Mouse (Mus musculus) left cerebral cortex, adult 18-20 months (tissue): ENCODE measurements around the gene Batf3. TPM values are rescaled to one million over a fixed set of nuclear protein-coding genes. Genes with fewer than 3 reads are reported as not detected.

Experiments
- DNase-seq, 2 experiments: peaks; one replicate each; pipeline ENCODE4 v3.0.0; 2021 to 2022; ENCODE audit warnings: low spot score in 2 of 2, mixed read lengths in 1 of 2
- total RNA-seq, 2 experiments: library from RNA; stranded (reverse); gene quantifications; 2 replicates each; pipeline ENCODE4 v1.2.3; 2021

Gene Batf3
- total RNA-seq, 2 experiments from 2014 or later, result 3.0 TPM

DNA sequence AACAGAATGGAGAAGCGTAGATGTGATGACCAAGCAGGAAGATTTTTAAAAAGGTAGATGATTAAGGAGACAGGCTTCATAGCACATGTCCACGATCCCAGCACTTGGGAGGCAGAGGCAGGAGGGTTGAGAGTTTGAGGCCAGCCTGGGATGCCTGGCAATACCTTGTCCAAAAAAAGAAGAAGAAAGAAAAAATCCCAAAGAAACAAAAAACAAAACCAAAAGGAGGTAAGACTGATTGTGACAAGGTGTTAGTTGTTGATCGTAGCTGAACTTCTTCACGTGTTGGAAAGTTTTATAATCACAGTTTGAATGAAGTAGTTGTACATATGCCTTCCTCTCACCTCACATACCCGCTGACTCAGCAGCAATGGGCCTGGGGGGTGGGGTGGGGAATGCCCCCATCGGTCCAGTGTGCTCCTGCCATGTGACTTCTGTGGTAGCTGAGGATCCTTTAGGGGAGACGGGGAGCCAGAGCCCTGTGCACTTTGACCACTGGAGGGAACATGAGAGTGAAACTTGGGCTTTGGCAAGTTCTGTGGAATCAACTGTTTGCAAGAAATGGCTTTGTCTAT lies 11.3 kb upstream of the Batf3 start:
- no peak for DNase-seq

DNA sequence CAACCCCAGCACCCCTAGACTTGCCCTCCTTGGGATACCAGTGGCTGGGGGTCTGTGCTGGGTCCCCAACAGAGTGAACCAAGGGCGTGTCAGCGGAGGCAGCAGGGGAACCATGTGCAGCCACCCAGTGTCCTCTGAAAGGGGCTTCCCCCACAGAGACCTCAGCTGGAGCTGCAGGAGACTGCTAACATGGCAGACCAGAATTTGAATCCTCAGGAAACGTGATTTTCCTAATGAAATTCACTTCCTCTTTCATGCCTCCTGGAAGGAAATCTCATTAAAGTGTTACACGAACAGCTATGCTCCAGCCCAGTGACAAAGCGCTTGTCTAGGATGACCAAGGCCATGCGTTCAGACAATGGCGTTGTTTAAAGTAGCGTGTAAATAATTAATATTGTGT lies 10.7 kb upstream of the Batf3 start:
- DNase-seq, result no peak

DNA sequence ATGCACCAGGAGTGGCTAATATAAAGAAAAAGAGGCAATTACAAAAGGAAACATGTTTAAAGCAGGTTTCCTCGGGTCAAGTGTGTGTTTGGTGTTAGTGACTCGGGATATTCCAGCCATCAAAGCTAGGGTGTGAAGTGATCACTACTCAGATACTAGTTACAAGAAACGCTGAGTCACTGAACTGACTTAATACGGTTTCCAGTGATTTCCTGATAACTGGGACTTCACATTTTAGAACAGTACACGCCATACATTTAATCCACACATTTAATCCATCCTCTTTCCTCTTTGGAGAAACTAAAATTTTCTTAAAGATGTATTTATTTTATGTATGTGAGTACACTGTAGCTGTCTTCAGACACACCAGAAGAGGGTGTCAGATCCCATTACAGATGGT lies 9.7 kb upstream of the Batf3 start:
- DNase-seq, result no peak

DNA sequence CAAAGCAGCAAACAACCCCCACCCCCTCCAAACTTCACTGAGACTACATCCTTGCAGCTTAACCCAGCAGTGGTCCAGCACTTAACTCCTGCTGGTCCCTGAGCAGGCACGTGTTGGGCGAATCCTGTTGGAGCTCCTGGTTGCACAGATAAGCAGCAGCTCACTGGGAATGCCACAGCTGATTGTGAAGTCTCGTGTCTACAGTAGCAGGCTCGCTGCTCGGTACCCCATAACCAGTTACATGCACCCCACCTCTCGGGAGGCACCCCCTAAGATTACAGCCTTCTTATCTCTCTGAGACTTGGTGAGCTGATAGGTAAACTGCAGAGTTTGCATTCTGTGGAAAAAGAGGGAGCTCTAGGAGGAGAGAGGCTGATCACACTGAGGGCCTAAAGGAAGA lies 8.3 kb upstream of the Batf3 start:
- no peak for DNase-seq

DNA sequence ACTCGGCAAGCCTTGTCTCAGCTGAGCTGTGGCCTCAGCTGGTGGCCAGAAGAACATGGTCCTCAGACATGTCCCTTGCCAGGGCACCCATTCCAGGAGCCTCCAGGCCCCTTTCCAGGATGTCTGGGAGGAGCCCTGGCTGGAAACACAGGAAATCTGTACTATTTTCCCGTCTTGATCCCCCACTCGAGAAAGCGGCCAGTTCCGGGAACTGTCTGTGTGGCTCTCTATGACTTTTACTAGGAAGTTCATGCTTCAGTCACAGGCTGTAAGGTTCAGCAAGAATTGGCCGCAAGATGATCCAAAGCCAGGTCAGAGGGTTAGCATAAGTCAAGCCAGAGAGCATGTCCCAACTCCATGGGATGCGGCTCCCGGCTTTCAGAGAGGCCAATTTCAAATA lies 5.6 kb upstream of the Batf3 start:
- DNase-seq, result no peak

DNA sequence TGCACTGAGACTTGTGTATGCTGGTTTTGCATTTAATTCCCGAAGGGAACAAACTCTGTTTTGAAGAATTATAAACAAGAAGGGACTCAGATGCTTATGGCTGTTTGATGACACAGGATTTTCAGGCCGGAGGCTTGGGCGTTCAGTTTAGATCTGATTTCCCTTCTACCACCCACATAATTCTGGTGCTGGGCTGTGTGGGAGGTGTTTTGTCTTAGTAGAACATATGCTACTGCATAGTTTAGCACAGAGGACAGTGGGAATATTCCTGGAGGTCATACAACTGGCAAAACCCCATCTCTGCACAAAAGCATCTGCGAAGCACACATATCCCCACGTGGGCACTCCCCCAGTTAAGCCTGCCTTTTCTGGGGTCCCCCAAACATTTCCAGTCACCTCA lies 4.1 kb upstream of the Batf3 start:
- peak; percentile 64 to 70 for DNase-seq

DNA sequence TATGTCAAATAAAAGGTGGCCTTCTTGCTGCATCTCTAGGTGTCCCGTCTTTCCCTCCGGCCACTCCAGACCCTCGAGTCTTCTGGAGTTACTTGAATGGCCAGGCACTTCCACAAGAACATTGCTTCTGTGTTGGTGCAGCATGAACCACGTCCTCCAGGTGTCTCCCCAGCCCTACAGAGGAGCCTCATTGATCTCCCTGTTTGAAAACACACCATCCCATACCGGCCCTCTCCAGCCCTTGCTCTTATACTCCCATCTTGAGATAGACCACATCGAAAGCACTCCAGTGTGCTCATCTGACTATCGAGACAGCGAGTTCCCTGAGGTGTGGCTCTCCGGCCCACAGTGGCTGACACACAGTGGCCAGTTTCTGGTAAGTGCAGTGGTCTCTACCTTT lies 2.6 kb upstream of the Batf3 start:
- DNase-seq, result peak in 1 of 2 experiments; percentile 17

DNA sequence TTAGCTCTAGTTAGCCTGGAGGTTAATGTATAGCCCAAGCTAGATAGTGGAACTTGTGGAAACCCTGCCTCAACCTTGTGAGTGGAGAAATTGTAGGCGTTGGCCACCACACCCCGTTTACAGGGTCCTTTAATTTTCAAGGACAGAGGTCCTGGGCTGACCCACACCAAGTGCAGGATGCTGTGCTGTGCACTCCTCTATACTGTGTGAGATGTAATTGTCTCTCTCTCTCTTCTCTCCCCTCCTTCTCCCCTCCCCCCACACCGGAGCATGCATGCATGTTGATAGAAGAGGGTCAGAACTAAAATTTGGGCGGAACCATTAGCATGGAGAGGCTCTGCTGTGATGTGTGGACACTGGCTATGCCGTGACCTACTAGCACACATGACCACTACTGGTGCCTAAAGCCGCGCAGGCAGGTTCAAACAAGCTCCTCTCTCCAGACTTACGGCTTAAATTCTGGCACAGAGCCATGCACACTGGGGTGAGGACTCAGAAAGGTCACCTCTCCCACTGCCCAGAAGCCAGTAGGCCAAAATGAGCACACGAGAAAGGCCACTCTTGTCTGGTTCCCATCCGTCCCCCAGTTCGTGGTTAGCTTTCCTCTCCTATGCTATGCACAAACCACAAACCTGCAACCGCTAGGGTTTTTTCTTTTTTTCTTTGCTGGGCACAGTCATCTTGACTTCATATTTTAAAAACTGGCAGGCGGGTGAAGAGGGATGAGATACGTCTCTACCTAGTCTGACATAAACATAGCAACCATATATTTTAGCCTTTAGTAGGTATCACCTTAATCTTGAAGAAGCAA lies 571 bp upstream of the Batf3 start:
- no peak for DNase-seq

DNA sequence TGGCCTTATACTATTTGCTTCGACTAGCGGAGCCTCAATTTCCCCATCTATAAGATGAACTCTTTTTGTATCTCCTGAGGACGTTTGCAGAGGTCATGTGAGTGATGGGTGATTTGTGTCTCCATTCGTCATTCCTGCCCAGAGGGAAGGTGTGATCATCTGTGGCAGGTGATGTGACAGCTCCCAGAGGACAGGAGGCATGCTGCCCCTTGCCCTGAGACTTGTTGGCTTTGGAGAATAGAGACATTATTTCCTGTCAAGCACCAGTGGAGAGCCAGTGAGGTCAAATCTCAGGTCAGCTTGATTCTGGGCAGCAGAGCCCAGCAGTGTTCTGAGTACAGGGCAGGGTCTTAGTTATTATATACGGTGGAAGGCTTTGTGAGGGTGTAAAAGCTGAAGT lies 1.5 kb downstream of the Batf3 start:
- DNase-seq, result no peak

DNA sequence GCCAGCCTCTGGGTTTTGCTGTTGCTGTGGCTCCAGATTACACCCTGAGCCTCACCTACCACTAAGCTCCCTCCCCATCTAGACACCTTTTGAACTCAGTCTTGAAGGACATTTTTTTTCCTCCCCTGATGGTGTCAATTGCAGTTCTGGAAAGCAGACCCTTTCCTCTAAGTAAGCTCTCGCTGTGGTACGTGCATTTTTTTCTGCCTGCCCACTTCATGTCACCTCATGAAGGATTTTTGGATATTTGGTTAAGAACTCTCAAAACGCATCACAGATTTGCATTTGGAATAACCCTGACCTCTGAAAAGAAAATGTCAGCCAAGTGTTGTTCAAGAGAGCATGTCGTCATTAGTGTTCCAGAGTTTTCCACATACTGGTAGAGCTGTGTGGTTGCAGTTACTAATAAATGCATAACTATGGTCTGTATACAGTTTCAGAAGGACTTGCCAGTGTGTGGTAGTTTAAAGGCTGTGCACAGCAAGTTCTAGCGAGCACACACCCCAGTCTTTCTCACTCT lies 2.2 kb downstream of the Batf3 start:
- no peak for DNase-seq

DNA sequence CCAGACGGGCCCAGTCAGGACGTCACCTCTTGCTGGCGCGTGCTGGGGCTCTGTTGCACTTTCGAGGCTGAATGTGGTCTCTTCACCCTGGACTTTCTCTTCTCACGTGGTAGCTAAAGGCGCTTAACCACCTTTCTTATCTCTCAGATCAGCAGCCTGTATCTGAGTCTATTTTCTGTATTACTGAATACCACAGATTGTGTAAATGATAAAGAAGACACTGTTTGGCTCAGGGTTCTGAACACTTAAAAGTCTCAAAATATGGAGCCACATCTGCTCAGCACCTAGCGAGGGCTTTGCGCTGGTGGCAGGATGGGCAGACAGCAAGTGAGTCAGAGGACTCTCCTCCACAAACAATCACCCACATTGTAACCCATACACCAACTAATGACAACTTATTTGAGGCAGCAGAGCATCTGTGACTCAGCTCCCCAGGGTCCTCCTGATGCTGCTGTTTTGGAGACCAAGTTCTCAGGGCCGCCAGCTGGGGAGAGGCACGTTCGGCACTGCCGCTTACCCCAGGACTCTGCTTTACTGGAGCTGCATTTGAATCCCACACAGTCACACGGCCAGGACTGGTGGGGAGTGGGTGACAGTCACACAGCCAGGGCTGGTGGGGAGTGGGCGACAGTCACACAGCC lies 5.2 kb downstream of the Batf3 start:
- DNase-seq, result peak in 1 of 2 experiments; percentile 21

DNA sequence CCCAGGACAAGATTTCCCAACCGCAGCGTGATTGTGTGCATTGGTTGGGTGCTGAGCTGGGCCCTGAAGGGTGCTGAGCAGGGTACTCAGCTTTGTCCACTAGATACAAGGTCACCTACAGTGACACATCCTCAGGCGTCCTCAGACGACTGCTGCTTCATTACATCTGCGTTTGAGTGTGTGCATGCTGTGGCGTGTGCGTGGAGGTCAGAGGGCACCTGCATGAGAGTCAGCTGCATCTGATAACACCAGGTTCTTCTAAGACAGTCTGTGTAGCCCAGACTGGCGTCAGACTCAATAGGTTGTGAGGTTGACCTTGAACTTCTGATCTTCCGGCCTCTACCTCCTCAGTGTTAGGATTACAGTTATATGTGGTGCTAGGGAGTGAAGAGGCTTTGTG lies 7.6 kb downstream of the Batf3 start:
- no peak for DNase-seq

DNA sequence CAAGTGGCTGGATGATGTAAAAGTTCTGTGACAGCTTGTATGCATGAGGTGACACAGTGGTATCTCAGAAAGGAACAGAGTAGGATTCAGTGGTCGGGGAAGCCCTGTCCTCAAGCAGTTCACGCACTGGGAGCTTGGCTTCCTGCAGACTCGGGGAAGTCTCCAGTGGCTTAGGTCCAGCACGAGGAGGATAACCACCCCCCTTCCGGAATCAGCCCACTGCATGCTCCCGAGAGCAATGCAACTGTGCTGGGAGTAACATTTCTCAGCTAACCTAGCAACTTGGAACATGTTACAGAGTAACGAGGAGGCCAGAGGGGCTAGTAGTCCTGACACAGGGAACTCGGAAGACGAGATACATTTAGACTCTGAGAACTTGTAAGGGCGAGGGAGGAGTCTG lies 9.7 kb downstream of the Batf3 start:
- DNase-seq, result no peak

DNA sequence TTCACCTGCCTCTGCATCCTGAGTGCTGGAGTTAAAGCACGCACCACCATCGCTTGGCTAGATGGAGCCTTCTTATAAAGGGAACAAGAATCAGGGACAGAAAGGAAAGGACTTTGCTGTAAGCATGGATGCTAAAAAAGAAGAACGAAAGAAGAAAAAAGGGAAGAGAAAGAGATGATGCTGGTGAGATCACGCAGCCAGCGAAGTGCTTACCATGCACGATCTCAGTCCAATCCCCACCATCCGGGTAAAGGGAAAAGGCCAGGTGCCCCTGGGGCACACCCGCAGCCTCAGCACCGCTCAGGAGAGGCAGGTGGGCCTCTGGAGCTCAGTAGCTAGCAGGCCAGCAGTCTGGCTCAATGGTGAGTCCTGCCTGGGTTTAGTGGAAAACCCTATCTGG lies 12.3 kb downstream of the Batf3 start:
- no peak for DNase-seq

DNA sequence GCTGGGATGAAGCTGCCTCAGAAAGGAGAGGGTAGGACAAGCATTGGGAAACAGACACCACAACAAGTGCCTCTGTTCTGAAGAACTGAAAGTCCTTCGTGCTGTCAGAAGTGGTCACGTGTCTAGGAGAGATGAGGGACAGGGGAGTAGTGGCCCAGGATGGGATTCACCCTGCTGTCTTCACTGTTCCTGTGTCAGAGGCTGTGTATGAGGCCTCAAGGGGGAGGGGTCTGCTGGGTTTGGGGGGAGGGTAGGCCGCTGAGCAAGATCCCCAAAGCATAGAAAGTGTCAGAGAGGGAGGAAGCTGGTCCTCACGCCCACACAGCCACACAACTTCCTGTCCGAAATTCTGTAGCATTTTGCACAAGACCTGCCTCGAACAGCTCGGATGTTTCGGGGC lies 13.5 kb downstream of the Batf3 start:
- no peak for DNase-seq

DNA sequence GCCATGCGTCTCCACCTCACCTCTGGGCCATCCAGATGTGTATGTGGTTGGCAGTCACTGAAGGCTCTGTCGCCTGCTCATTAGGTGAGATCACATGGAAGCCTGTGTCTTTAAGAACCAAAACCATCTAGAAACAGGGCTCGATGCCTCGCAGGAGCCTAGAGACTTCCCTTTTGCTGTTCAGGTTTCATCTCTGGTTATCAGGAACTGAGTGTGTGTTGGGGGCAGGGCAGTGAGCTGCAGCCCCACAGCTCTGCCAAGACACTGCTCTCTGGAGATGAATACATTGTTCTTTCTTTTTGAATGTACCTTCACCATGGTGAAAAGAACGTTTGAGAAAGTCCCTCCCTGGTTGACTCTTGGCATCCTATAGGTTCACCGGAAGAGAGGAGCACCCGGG lies 17.2 kb downstream of the Batf3 start:
- no peak for DNase-seq

DNA sequence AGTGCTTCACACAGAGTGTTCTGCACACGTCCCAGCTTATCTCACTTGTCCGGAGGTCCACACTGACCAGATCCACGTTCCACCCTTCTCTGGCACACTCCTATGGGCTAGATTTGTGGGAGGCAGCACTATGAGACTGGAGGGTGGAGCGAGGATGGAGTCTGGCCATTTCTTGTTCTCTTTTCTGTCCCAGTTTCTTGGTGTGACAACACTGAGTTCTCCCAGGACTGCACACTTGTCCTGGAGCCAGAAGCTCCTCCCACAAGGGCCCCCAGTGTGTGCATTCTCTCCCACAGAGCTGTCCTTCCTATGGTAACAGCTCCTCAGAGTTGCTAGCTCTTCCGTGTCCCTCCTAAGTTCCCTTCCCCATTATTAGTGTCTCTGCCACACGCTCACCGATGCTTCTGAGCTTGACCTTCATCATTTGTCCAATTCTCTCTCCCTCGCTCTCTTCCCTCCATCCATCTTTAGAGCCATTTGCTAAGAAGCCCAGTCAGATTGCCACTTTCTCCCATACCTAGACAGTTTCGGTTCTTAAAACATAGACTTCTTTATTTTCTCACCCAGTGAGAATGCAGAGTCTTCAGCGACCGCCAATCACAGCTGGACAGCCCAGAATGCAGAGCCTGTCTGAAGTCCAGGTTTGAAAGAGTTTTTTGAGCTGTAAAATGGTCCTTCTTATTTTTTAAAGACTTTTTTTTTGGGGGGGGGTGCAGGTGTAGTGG lies 18.0 kb downstream of the Batf3 start:
- no peak for DNase-seq

DNA sequence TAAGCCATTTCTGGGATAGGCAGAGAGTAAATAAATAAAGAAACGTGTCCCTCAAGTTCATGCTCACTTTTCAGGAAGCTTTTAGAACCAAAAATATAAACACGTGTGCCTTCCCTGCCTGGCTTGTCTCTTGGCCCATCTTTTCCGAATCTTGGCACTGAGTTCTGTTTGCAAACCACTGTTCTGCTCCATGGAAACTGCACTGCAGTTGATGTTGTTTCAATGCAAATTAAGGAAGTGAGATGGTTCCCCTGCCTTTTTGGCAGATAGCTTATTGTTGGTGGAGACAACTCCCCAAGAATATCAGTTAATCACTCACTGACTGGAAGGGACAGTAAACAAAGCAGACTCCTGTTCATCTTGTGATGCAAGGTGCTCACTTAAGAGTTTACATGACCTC lies 25.1 kb downstream of the Batf3 start:
- DNase-seq, result no peak

DNA sequence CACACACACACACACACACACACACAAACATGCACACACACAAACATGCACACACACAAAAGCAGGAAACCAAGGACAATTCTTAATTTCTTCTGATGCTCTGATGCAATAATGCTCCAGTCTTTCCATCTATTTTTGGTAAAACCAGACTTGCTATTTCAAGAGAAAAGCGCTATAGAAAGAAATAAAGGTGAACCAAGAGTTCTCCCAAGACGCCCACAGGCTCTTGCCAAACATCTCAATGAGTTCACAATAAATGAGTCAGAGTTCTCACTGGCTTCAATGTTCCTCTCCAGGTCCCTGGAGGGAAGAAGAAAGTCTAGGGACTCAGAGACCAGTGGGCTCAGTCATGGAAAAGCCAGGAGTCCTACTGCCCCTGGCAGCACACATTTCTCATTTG lies 26.0 kb downstream of the Batf3 start:
- no peak for DNase-seq

DNA sequence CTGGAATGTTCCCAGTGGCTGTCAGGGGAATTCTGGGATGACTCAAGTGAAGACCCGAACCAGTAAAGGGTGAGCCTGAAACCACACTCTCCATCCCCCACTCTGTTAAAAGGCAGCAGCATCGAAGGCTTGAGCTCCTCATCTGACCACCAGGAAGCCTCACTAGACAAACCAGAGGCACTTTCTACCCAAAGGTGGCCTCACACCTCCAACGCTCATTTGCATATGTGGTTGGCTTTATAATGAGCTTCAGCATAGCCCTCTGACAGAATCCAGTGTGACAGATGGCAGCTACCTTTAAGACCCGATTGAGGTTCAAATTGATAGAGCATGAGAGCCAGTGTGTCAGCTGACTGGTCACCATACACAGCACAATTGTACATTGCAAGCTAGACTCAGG lies 26.6 kb downstream of the Batf3 start:
- DNase-seq, result no peak

DNA sequence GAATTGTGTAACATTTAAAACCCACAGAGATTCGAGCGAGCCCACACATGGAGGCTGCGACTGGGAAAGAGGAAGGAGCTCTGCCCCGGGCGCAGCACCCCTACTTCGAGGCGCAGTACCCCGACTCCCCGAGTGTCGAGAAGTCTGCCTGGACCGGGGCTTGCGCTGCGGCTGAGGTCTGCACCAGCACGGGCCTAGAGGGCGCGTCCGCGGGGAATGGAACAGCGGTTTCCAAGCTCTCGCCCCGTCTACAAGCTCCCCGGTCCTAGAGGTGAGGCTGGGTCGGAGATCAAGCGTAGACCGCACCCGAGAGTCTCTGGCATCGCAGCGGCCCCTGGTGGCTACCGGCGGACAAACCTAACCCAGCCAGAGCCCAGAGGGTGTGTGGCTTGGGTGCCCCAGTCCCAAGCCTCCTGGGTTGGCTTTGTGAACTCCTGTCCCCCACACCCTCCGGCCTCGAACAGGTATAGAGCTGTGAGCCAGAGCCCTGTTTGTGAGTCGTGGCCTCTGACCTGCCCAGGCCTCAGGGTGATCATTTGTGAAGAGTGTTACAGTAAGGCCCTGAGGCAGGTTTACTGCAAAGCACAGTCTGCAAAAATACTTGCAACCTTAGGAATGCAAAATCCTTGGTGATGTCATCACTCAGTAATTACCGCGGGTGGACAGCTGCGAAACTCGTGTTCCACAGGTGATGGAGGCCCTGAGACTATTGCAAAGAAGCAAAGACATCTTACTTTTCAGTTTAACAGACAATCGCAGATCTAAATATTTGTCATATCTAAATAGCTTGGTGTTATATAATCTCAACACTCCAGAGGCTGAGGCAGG lies 28.4 kb downstream of the Batf3 start:
- DNase-seq, result peak; percentile 39 to 55
